10 mouse cellular contexts compared by ENCODE assay signal in the genomic region with DNA sequence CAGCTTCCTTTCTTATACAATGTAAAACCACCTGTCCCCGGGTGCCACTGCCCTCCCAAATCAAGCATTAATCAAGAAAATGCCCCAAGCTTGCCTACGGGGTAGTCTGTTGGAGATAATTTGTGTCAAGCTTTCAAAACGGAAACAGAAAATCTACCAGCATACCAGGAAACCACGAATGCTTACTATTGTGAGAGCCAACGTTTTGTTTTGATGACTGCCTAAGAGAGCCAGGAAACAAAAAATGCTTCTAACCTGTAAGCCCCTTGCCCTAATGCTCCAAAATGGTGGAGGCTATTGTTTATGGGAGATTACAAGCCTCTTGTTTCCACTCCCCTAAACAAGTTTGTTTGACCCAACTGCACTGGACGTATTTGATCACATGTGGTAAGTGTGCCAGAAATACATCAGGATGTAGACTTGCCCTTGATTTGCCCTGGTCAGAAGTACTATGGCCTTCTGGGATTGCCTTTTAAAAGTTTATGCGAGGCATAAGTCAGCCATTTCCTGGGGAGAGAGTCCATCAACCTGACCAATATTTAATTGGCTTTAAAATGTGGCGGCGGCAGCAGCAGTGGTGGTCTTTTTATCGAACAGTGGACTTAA.
DNase-seq lines count a peak whose midpoint lies in the region; ATAC-seq and TF ChIP-seq lines count a peak whose summit lies in the region.
"Had no signal": no experiment of that assay in that cellular context is flagged by ENCODE, and none has a peak within 500 bp of the region (broad histone marks: within the 10 kb centered on the region; RNA-seq: fewer than 3 reads in every experiment).

No protein-coding gene starts in this region.

- H3K27ac ChIP-seq in hindbrain, embryonic 16.5 days (ENCODE audit: low read depth, low read length) = no peak overlapping the region
- H3K27ac ChIP-seq in hindbrain, postnatal 0 days = no peak overlapping the region
- H3K27ac ChIP-seq in testis, adult 2 months (ENCODE audit: control insufficient read depth, insufficient read depth, low read depth, low read length) = no peak overlapping the region; the same call in 1 of the 2 replicates
- H3K27ac ChIP-seq in neural tube, embryonic 15.5 days (replicated peaks) = peak overlapping the region; percentile 61; the same call in 1 of the 2 replicates
- H3K27ac ChIP-seq: heart, embryonic 15.5 days had no signal

- ATAC-seq in hindbrain, embryonic 16.5 days = no peak
- no peak for ATAC-seq in hindbrain, postnatal 0 days
- peak; percentile 60 to 63 for ATAC-seq in hematopoietic stem cell, adult 5-6 weeks (replicated peaks in 1 of 2; ENCODE audit: insufficient read depth in 1 of 2, low FRiP score in 2 of 2, low TSS enrichment in 1 of 2, low read depth in 1 of 2, poor library complexity in 2 of 2, severe bottlenecking in 2 of 2)
- peak; percentile 36; the same call in 1 of the 2 replicates for ATAC-seq in neural tube, embryonic 15.5 days (ENCODE audit: low FRiP score)
- no peak for ATAC-seq in frontal cortex, adult (ENCODE audit: low TSS enrichment)
- ATAC-seq: forebrain, embryonic 14.5 days had no signal

- TF ChIP-seq POLR2A in testis, adult 2 months (IDR thresholded peaks at IDR 0.05; ENCODE audit: control insufficient read depth, low read depth, low read length) = no peak

- WGBS in hindbrain, embryonic 16.5 days = 79% methylated on average over 10 of the region's 10 CpGs
- 71% methylated on average over 10 of the region's 10 CpGs for WGBS in hindbrain, postnatal 0 days
- WGBS in neural tube, embryonic 15.5 days = 64% methylated on average over 10 of the region's 10 CpGs

- TF ChIP-seq CTCF in hindbrain, postnatal 0 days (IDR thresholded peaks at IDR 0.05; ENCODE audit: low read depth) = no peak
- TF ChIP-seq CTCF in testis, adult 2 months (IDR thresholded peaks at IDR 0.05; ENCODE audit: control insufficient read depth, insufficient read depth, insufficient replicate concordance, low read depth, low read length) = no peak

- no peak overlapping the region for H3K4me3 ChIP-seq in hindbrain, embryonic 16.5 days (ENCODE audit: low read length)
- no peak overlapping the region for H3K4me3 ChIP-seq in hindbrain, postnatal 0 days (ENCODE audit: low read length)
- H3K4me3 ChIP-seq in testis, adult 2 months (ENCODE audit: control insufficient read depth, low read depth, low read length) = peak overlapping the region; percentile 71
- no peak overlapping the region for H3K4me3 ChIP-seq in neural tube, embryonic 15.5 days (replicated peaks)
- H3K4me3 ChIP-seq: heart, embryonic 15.5 days had no signal

- peak overlapping the region; percentile 15; the same call in 1 of the 2 replicates for H3K4me2 ChIP-seq in hindbrain, embryonic 16.5 days (ENCODE audit: low read length)
- H3K4me2 ChIP-seq in hindbrain, postnatal 0 days (ENCODE audit: low read depth, low read length) = no peak overlapping the region
- H3K4me2 ChIP-seq in neural tube, embryonic 15.5 days = peak overlapping the region; percentile 37
- H3K4me2 ChIP-seq: heart, embryonic 15.5 days had no signal

- H3K9me3 ChIP-seq in hindbrain, embryonic 16.5 days (ENCODE audit: control insufficient read depth, low read length) = no peaks in the 10 kb centered on the region
- H3K9me3 ChIP-seq in hindbrain, postnatal 0 days (ENCODE audit: low read length) = no peaks in the 10 kb centered on the region
- H3K9me3 ChIP-seq in neural tube, embryonic 15.5 days (replicated peaks) = no peaks in the 10 kb centered on the region
- H3K9me3 ChIP-seq: heart, embryonic 15.5 days had no signal

- H3K9ac ChIP-seq in hindbrain, embryonic 16.5 days (ENCODE audit: low read depth, low read length) = no peak overlapping the region
- H3K9ac ChIP-seq in hindbrain, postnatal 0 days (replicated peaks; ENCODE audit: low read length) = no peak overlapping the region
- H3K9ac ChIP-seq in neural tube, embryonic 15.5 days (replicated peaks) = no peak overlapping the region
- H3K9ac ChIP-seq: heart, embryonic 15.5 days had no signal

- no peak for DNase-seq in hindbrain, postnatal 0 days (ENCODE audit: low spot score)
- no peak for DNase-seq in testis, postnatal 10 days (ENCODE audit: low spot score)
- no peak for DNase-seq in embryo, embryonic 11 days

- H3K27me3 ChIP-seq in hindbrain, embryonic 16.5 days (replicated peaks; ENCODE audit: control insufficient read depth, insufficient read depth, low read length) = no peaks in the 10 kb centered on the region
- no peaks in the 10 kb centered on the region for H3K27me3 ChIP-seq in hindbrain, postnatal 0 days (ENCODE audit: insufficient read depth, low read length)
- H3K27me3 ChIP-seq in testis, adult 2 months (ENCODE audit: control insufficient read depth, insufficient read depth, low read length) = no peaks in the 10 kb centered on the region
- H3K27me3 ChIP-seq in neural tube, embryonic 15.5 days (replicated peaks) = no peaks in the 10 kb centered on the region
- H3K27me3 ChIP-seq: heart, embryonic 15.5 days had no signal

- no peaks in the 10 kb centered on the region for H3K4me1 ChIP-seq in hindbrain, embryonic 16.5 days (ENCODE audit: control insufficient read depth, insufficient read depth, low read depth, low read length)
- no peaks in the 10 kb centered on the region for H3K4me1 ChIP-seq in hindbrain, postnatal 0 days (ENCODE audit: insufficient read depth, low read length)
- peaks cover 15% of the 10 kb centered on the region for H3K4me1 ChIP-seq in testis, adult 2 months (ENCODE audit: control insufficient read depth, insufficient read depth, low read length)
- peaks cover 17% of the 10 kb centered on the region for H3K4me1 ChIP-seq in neural tube, embryonic 15.5 days

- H3K36me3 ChIP-seq in hindbrain, embryonic 16.5 days (ENCODE audit: control insufficient read depth, insufficient read depth, low read length) = no peaks in the 10 kb centered on the region
- H3K36me3 ChIP-seq in hindbrain, postnatal 0 days (ENCODE audit: insufficient read depth, low read length) = no peaks in the 10 kb centered on the region
- H3K36me3 ChIP-seq in testis, adult 2 months (ENCODE audit: control insufficient read depth, insufficient read depth, low read length) = no peaks in the 10 kb centered on the region
- H3K36me3 ChIP-seq in neural tube, embryonic 15.5 days = no peaks in the 10 kb centered on the region
- H3K36me3 ChIP-seq: heart, embryonic 15.5 days had no signal

Comparison
In these comparisons a context has a peak if more than half of its experiments do, and no peak if none do; other contexts are left out.
1. ATAC-seq: peak in hematopoietic stem cell, adult 5-6 weeks (2 of 2) and neural tube, embryonic 15.5 days (single experiment); none in hindbrain, embryonic 16.5 days (single experiment), hindbrain, postnatal 0 days (single experiment) and frontal cortex, adult (single experiment).